Comparison of ENCODE assay signal across 7 mouse cellular contexts in the genomic region with DNA sequence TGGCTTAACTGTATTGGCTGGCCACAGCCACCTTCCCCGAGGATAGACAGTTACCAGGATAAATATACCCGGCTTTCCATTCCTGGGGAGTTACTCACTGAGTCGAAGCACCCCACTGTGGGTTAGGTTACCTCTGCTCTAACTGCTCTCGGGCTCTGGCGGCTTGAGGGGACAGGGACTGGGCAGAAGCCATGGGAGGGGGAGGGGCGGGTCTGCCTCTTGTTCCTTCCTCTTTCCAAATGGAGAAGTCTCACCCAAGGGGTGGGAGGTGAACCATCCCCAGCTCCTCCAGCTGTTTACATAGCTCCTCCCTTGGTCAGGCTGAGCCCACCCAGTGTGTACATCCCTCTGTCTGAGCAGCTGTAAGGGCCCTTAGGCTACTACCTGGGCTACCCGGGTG. TPM values are rescaled to one million over a fixed set of nuclear protein-coding genes. Genes with fewer than 3 reads are reported as not detected.
DNase-seq lines count a peak whose midpoint lies in the region; ATAC-seq and TF ChIP-seq lines count a peak whose summit lies in the region.

No protein-coding gene starts in this region.

- no peak for DNase-seq in spleen, adult 2 months (ENCODE audit: low read depth in 1 of 2, low spot score in 2 of 2)
- no peak for DNase-seq in spleen, postnatal 14 days (ENCODE audit: low spot score in 2 of 2)
- DNase-seq in lung, embryonic 14.5 days = peak; percentile 57
- no peak for DNase-seq in hindbrain, embryonic 10.5 days (ENCODE audit: low spot score)
- DNase-seq in cerebellum, adult 8-10 months = no peak
- DNase-seq in frontal cortex, postnatal 36 days (ENCODE audit: low spot score in 2 of 2) = no peak

- H3K9me3 ChIP-seq in heart, embryonic 15.5 days (replicated peaks) = no peaks in the 10 kb centered on the region
- no peaks in the 10 kb centered on the region for H3K9me3 ChIP-seq in lung, embryonic 14.5 days (ENCODE audit: low read depth, low read length)
- no peaks in the 10 kb centered on the region for H3K9me3 ChIP-seq in hindbrain, embryonic 10.5 days

- H3K27me3 ChIP-seq in spleen, adult 2 months (ENCODE audit: control insufficient read depth, insufficient read depth, low read length) = no peaks in the 10 kb centered on the region
- H3K27me3 ChIP-seq in heart, embryonic 15.5 days = no peaks in the 10 kb centered on the region
- no peaks in the 10 kb centered on the region for H3K27me3 ChIP-seq in lung, embryonic 14.5 days (ENCODE audit: insufficient read depth, low read length)
- H3K27me3 ChIP-seq in hindbrain, embryonic 10.5 days (ENCODE audit: insufficient read depth, poor library complexity, severe bottlenecking) = peaks cover 5% of the 10 kb centered on the region; the same call in 1 of the 2 replicates

- H3K36me3 ChIP-seq in spleen, adult 2 months (ENCODE audit: control insufficient read depth, insufficient read depth, low read length) = no peaks in the 10 kb centered on the region
- no peaks in the 10 kb centered on the region for H3K36me3 ChIP-seq in heart, embryonic 15.5 days
- no peaks in the 10 kb centered on the region for H3K36me3 ChIP-seq in lung, embryonic 14.5 days (ENCODE audit: insufficient read depth)
- H3K36me3 ChIP-seq in hindbrain, embryonic 10.5 days = no peaks in the 10 kb centered on the region

- H3K27ac ChIP-seq in spleen, adult 2 months (ENCODE audit: insufficient read depth, low read length) = peak overlapping the region; percentile 67; the same call in 1 of the 2 replicates
- peak overlapping the region; percentile 96 for H3K27ac ChIP-seq in heart, embryonic 15.5 days
- H3K27ac ChIP-seq in lung, embryonic 14.5 days (ENCODE audit: low read depth) = no peak overlapping the region; the same call in 1 of the 2 replicates
- no peak overlapping the region for H3K27ac ChIP-seq in hindbrain, embryonic 10.5 days

- no peak for ATAC-seq in heart, embryonic 15.5 days (replicated peaks; ENCODE audit: insufficient number of reproducible peaks, insufficient read depth, low FRiP score, low read depth)
- ATAC-seq in lung, embryonic 14.5 days (ENCODE audit: insufficient read depth) = no peak

- peak overlapping the region; percentile 27; the same call in 1 of the 2 replicates for H3K9ac ChIP-seq in heart, embryonic 15.5 days
- H3K9ac ChIP-seq in lung, embryonic 14.5 days = no peak overlapping the region

- peak overlapping the region; percentile 35; the same call in 1 of the 2 replicates for H3K4me2 ChIP-seq in heart, embryonic 15.5 days
- H3K4me2 ChIP-seq in lung, embryonic 14.5 days = 0 out of 2 replicates have a peak overlapping the region, but pooled peaks have one; percentile 12

- TF ChIP-seq POLR2A in spleen, adult 2 months (IDR thresholded peaks at IDR 0.05; ENCODE audit: low read depth, low read length) = no peak

- no peak for TF ChIP-seq CTCF in spleen, adult 2 months (IDR thresholded peaks at IDR 0.05; ENCODE audit: extremely low read depth, insufficient read depth, insufficient read length, insufficient replicate concordance)
- TF ChIP-seq CTCF in lung, embryonic 14.5 days (IDR thresholded peaks at IDR 0.05; ENCODE audit: low read depth) = no peak

- WGBS in spleen, adult 2 months = 21% methylated on average over 7 of the region's 7 CpGs
- WGBS in heart, embryonic 15.5 days = 32% methylated on average over 7 of the region's 7 CpGs
- 19% methylated on average over 7 of the region's 7 CpGs for WGBS in lung, embryonic 14.5 days
- 28% methylated on average over 7 of the region's 7 CpGs for WGBS in hindbrain, embryonic 10.5 days

- H3K4me1 ChIP-seq in spleen, adult 2 months (ENCODE audit: control insufficient read depth, insufficient read depth, insufficient read length) = peaks cover 38% of the 10 kb centered on the region; the same call in 1 of the 2 replicates
- peaks cover 76% of the 10 kb centered on the region for H3K4me1 ChIP-seq in heart, embryonic 15.5 days (replicated peaks)
- H3K4me1 ChIP-seq in lung, embryonic 14.5 days (ENCODE audit: insufficient read depth) = peaks cover 55% of the 10 kb centered on the region
- peaks cover 69% of the 10 kb centered on the region for H3K4me1 ChIP-seq in hindbrain, embryonic 10.5 days (replicated peaks)

- H3K4me3 ChIP-seq in spleen, adult 2 months (ENCODE audit: extremely low read depth, insufficient read depth, insufficient read length) = no peak overlapping the region
- H3K4me3 ChIP-seq in heart, embryonic 15.5 days = no peak overlapping the region
- H3K4me3 ChIP-seq in lung, embryonic 14.5 days (ENCODE audit: low read depth, low read length) = no peak overlapping the region
- H3K4me3 ChIP-seq in hindbrain, embryonic 10.5 days = no peak overlapping the region

RNA-seq across cellular contexts. Expression of gene Rplp0, which starts 23.6 kb away (rescaled TPM):
- polyA plus RNA-seq in spleen, adult 2 months (2012; rRNA removed) = 2,439 and 2,476 TPM in 2 replicates
- polyA plus RNA-seq in heart, embryonic 15.5 days (2015; fragmentation: Nextera tagmentation; extraction: Ambion mirVana) = 925 and 1,001 TPM in 2 replicates
- 1,859 and 1,954 TPM in 2 replicates for polyA plus RNA-seq in lung, embryonic 14.5 days (2014; fragmentation: Nextera tagmentation; extraction: Ambion mirVana)
- polyA plus RNA-seq in hindbrain, embryonic 10.5 days (2016; fragmentation: Nextera tagmentation; extraction: Ambion mirVana) = 1,124 and 1,374 TPM in 2 replicates

RNA-seq across cellular contexts. Expression of gene Pxn, which starts 29.2 kb away (rescaled TPM):
- polyA plus RNA-seq in spleen, adult 2 months (2012; rRNA removed) = 63.8 and 76.1 TPM in 2 replicates
- 33.5 and 46.2 TPM in 2 replicates for polyA plus RNA-seq in heart, embryonic 15.5 days (2015; fragmentation: Nextera tagmentation; extraction: Ambion mirVana)
- polyA plus RNA-seq in lung, embryonic 14.5 days (2014; fragmentation: Nextera tagmentation; extraction: Ambion mirVana) = 22.3 and 25.2 TPM in 2 replicates
- polyA plus RNA-seq in hindbrain, embryonic 10.5 days (2016; fragmentation: Nextera tagmentation; extraction: Ambion mirVana) = 32.6 and 42.6 TPM in 2 replicates

RNA-seq across cellular contexts. Expression of gene Gcn1l1, which starts 29.4 kb away (rescaled TPM):
- polyA plus RNA-seq in spleen, adult 2 months (2012; rRNA removed) = 48.3 and 61.8 TPM in 2 replicates
- polyA plus RNA-seq in heart, embryonic 15.5 days (2015; fragmentation: Nextera tagmentation; extraction: Ambion mirVana) = 20.9 and 28.8 TPM in 2 replicates
- 52.9 and 58.8 TPM in 2 replicates for polyA plus RNA-seq in lung, embryonic 14.5 days (2014; fragmentation: Nextera tagmentation; extraction: Ambion mirVana)
- polyA plus RNA-seq in hindbrain, embryonic 10.5 days (2016; fragmentation: Nextera tagmentation; extraction: Ambion mirVana) = 56.9 and 57.5 TPM in 2 replicates

RNA-seq across cellular contexts. Expression of gene Sirt4, which starts 51.1 kb away (rescaled TPM):
- 19.6 and 28.2 TPM in 2 replicates for polyA plus RNA-seq in spleen, adult 2 months (2012; rRNA removed)
- 20.9 TPM in 2 replicates for polyA plus RNA-seq in heart, embryonic 15.5 days (2015; fragmentation: Nextera tagmentation; extraction: Ambion mirVana)
- polyA plus RNA-seq in lung, embryonic 14.5 days (2014; fragmentation: Nextera tagmentation; extraction: Ambion mirVana) = 22.8 and 23.9 TPM in 2 replicates
- 17.2 and 17.3 TPM in 2 replicates for polyA plus RNA-seq in hindbrain, embryonic 10.5 days (2016; fragmentation: Nextera tagmentation; extraction: Ambion mirVana)

Comparison
In these comparisons a context has a peak if more than half of its experiments do, and no peak if none do; other contexts are left out.
1. H3K27ac ChIP-seq: peak in spleen, adult 2 months (single experiment) and heart, embryonic 15.5 days (single experiment); none in lung, embryonic 14.5 days (single experiment) and hindbrain, embryonic 10.5 days (single experiment).